Mouse (Mus musculus) bone marrow macrophage, adult 2 months (primary cell): Measurements from ENCODE around the gene Speer4f1.

Experiments
- CTCF ChIP-seq: IDR thresholded peaks from 2 replicates; pipeline ENCODE4 v1.5.1; 2012; ENCODE audit warnings: low read depth, mild to moderate bottlenecking, low read length, moderate library complexity
- POLR2A ChIP-seq: IDR thresholded peaks from 2 replicates; pipeline ENCODE4 v1.6.1; 2012; ENCODE audit warnings: mild to moderate bottlenecking, low read depth, low read length, borderline replicate concordance

DNA sequence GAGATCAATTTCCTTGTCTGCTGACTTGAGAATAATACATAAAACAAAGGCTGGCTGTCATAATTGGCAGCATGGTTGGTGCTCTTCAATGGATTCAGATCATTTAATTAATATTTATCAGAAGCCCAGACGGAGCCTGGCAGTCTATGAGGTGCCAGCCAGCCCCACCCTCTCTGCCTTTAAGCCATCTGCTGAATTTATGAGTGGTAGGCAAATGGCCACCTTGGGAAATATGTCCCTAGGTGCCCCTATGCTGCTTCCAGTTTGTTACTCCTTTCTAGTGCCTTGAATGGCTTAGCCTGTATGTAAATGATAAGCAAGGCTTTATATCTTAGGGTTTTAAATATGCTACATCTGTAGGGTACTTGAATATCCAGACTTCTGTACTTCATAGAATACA lies 25.0 kb downstream of the Speer4f1 start:
- TF ChIP-seq CTCF (no peak), POLR2A (no peak)
